Mouse (Mus musculus): ENCODE measurements around the gene Usp16.

GRCm38 (mm10) chr16:87434946-87435345 is 19.6 kb upstream of the Usp16 start:
- no peak for TF ChIP-seq GATA1 (IDR thresholded peaks at IDR 0.05; ENCODE audit: borderline replicate concordance, low read length)
- TF ChIP-seq FLI1 (IDR thresholded peaks at IDR 0.05; ENCODE audit: low read length) = no peak

Data from megakaryocyte, embryonic 14.5 days (primary cell).